Mouse (Mus musculus): ENCODE data around the gene Lim2.
A peak's percentile ranks its signal among the peaks of the same experiment; 100 is the strongest.

The Lim2 gene

DNA sequence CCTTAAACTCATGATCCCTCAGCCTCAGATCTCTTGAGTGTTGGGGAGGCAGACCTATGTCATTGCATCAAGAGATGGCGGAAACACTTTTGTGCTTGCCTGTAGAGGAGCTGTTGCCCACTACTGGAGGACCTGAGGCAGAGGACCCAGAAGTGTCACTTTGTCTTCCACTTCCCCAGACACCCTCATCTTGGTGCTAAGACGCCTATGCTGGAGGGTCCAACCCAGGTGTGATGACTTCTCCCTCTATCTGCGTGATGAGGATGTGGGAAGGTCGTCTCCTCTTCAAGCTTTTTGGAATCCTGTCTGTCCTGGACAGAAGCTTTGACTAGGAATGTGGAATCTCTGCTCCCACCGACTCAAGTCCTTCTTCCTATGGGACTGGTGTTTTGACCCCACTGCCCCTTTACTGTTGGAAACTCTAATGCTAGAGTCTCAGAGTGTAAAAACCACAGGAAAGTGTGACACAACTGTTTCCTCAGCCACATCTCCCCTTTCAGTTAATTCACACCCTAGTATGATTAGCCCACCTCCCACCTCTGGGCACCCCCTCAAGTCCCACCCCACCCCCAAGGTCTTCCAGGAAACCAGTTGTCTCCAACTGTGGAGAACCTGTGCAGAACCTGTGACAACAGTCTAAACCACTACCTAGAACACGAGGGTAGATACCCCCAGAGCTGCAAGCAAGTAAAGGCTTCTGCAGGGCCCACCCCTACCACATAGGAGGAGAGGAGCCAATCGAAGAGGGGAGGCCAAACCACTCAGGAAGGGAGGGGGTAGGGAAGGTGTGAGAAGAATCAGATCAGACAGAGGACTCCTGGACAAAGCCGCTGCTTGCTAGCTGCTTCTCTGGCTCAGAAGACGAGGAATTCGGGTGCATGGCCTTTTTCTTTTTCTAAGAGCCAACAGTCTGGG lies 9.1 kb downstream of the Lim2 start, which contains the start of gene Nkg7:
Nkg7 (plus strand) TSS at position 733 of the 915 bp plus-strand sequence.
- no peak for DNase-seq (ENCODE audit: low read depth, low spot score)
- no peaks in the 10 kb centered on the region for H3K27me3 ChIP-seq (ENCODE audit: control insufficient read depth, insufficient read depth, low read length, poor library complexity, severe bottlenecking)

DNA sequence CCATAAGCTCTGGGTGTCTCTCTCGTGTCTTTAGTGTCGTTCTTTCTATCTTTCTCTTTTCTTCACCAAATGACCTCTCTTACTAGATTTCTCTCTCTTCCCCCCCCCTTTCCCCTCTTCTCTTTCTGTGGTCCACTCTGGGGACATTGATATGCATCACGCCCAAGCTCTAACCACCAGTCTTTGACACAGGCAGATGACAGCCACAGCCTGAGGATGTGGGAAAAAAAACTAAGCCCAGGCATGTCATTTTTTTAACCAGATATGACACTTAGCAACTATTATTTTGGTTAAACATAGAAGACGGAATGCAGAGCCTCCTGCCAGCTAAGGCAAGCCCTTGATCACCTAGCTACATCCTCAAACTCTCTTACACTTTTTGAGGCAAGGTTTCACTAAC lies 11.1 kb downstream of the Lim2 start:
- no peak for DNase-seq (ENCODE audit: low read depth, low spot score)
- Histone ChIP-seq H3K27me3 (ENCODE audit: control insufficient read depth, insufficient read depth, low read length, poor library complexity, severe bottlenecking) (no peaks in the 10 kb centered on the region), H3K36me3 (ENCODE audit: control insufficient read depth, insufficient read depth, low read length, poor library complexity, severe bottlenecking) (no peaks in the 10 kb centered on the region)

More for the DNA sequence above, 9.1 kb downstream of the Lim2 start, which contains the start of gene Nkg7:
- no peaks in the 10 kb centered on the region for H3K36me3 ChIP-seq (ENCODE audit: control insufficient read depth, insufficient read depth, low read length, poor library complexity, severe bottlenecking)

DNA sequence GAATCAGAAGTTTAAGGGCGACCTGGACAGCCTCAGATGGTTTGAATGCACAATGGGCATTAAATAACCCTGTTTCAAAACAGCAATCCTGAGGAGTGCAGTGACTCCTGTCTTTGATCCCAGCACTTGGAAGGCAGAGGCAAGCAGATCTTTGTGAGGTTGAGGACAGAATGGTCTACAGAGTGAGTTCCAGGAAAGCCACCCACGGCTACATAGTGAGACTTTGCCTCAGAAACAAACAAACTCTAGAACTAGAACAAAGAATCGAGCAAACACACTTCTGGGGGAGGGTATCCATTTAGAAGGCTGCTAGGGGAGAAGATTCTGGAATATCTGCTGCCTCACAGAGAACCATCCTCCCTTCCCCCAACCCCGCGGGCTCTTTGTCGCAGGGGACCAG lies 13.0 kb downstream of the Lim2 start, which contains the start of gene Cldnd2:
Cldnd2 (plus strand) TSS at position 301 of the 400 bp plus-strand sequence.
- Histone ChIP-seq H3K36me3 (ENCODE audit: control insufficient read depth, insufficient read depth, low read length, poor library complexity, severe bottlenecking) (no peaks in the 10 kb centered on the region), H3K27me3 (ENCODE audit: control insufficient read depth, insufficient read depth, low read length, poor library complexity, severe bottlenecking) (no peaks in the 10 kb centered on the region)
- DNase-seq (ENCODE audit: low read depth, low spot score), result no peak

DNA sequence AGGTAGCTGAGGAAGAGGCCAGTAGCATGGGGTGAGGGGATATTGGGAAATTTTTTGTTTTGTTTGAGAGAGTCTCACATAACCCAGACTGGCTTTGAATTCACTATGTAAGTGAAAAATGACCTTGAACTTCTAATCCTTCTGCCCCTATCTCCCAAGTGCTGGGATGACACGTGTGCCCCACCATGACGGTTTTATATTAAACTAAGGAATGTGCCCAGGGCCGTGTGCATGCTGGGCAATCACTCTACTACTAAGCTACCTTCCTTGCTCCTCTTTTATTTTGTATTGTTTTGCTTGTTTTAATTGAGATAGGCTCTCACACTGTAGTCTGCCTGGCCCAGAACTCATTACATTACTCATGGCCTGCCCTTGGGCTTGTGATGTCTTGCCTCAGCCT lies 13.6 kb downstream of the Lim2 start:
- no peak for DNase-seq (ENCODE audit: low read depth, low spot score)
- Histone ChIP-seq H3K27me3 (ENCODE audit: control insufficient read depth, insufficient read depth, low read length, poor library complexity, severe bottlenecking) (no peaks in the 10 kb centered on the region), H3K36me3 (ENCODE audit: control insufficient read depth, insufficient read depth, low read length, poor library complexity, severe bottlenecking) (no peaks in the 10 kb centered on the region)

DNA sequence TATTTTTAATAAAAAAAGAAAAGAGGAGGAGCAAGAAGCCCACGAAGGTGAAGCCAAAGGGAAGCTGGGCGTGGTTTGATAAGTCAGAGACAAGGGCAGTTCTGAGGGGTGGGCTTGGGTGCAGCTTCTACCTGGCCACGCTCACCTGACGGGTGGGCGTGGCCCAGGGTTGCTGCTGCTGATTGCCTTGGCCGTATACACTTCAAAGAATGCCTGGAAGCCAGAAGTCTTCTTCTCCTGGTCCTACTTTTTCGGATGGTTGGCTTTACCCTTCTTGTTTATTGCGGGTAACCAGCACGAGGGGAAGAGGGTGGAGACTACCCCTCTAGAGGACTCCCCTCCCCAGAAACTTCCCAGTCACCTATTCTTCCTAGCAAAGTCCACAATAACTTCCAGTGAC lies 15.2 kb downstream of the Lim2 start:
- DNase-seq (ENCODE audit: low read depth, low spot score), result no peak
- Histone ChIP-seq H3K36me3 (ENCODE audit: control insufficient read depth, insufficient read depth, low read length, poor library complexity, severe bottlenecking) (no peaks in the 10 kb centered on the region), H3K27me3 (ENCODE audit: control insufficient read depth, insufficient read depth, low read length, poor library complexity, severe bottlenecking) (no peaks in the 10 kb centered on the region)

DNA sequence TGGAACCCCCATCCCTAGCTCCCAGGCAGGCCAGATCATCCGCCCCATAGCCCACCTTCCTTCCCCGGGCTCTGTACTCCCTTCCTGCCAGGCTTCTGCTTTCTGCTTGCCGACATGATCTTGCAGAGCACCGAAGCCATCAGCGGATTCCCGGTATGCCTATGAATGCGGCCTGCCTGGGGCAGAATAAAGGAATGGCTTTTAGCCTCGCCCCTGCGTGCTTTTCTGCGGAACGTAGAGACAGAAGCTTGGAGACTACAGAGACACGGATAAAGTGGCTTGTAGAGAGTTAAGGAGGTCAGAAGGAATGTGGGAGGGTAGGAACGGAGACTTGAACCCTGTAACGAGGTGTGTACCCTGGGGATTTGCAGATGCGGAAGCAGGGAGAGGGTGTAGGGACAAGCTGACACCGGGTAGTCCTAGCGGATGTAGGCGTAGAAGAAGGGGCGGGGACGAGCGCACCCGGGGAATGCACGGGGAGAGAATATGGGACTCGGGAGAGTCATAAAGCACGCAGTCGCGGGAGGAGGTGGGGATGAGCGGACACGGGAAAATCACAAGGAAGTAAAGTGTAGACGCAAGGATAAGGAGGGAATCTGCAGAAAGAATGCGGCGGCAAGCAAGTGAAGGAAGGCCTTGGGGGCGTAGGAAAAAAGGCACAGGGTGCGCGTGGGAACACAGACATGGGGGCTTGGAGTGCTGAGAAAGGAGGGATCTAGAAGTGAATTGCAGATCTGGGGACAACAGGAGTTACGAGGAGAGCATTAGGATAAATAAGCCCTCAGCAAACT lies 15.9 kb downstream of the Lim2 start:
- peak; percentile 72 for DNase-seq (ENCODE audit: low read depth, low spot score)
- no peaks in the 10 kb centered on the region for H3K36me3 ChIP-seq (ENCODE audit: control insufficient read depth, insufficient read depth, low read length, poor library complexity, severe bottlenecking)
- no peaks in the 10 kb centered on the region for H3K27me3 ChIP-seq (ENCODE audit: control insufficient read depth, insufficient read depth, low read length, poor library complexity, severe bottlenecking)

DNA sequence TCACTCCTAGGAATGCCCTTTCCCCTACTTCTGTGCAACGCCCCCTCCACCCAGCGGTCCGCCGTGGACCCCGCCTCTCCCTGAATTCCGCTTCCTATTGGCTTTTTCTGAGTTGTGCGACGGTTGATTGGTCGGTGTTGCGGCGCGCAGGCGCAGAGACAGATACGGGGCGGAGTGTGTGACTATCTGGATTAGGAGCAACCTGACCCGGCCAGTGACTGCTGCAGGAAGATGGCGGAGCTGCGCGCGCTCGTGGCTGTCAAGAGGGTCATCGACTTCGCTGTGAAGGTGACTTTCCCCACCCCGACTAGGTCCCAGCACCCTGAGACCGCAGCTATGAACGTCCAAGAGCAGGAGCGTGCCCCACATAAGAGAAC lies 16.4 kb downstream of the Lim2 start, which contains the start of the genes Etfb and Gm45233:
Etfb (plus strand) TSS at position 167 of the 377 bp plus-strand sequence.
Gm45233 (plus strand) TSS at position 212 of the 377 bp plus-strand sequence.
- DNase-seq (ENCODE audit: low read depth, low spot score), result peak; percentile 94
- no peaks in the 10 kb centered on the region for H3K27me3 ChIP-seq (ENCODE audit: control insufficient read depth, insufficient read depth, low read length, poor library complexity, severe bottlenecking)

DNA sequence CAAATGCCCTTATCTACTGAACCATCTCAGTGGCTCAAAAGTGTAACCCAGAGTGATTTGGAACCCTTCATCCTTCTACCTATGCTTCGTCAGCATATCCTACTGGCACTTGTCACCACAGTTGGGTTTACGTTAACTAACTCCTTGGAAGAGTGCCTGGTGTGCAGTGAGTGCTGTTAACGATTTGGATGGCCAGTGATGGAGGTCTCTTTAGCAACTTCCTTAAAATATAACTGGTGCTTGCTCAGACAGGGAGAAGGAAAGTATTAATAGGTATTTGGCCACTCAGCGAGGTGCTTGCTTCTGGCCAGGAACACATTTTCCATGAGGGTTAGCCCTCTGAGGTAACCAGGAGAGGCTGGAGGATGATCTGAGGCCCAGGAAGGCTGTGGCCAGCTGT lies 20.3 kb downstream of the Lim2 start:
- DNase-seq (ENCODE audit: low read depth, low spot score), result no peak
- no peaks in the 10 kb centered on the region for H3K27me3 ChIP-seq (ENCODE audit: control insufficient read depth, insufficient read depth, low read length, poor library complexity, severe bottlenecking)
- no peaks in the 10 kb centered on the region for H3K36me3 ChIP-seq (ENCODE audit: control insufficient read depth, insufficient read depth, low read length, poor library complexity, severe bottlenecking)

More for the DNA sequence above, 16.4 kb downstream of the Lim2 start, which contains the start of the genes Etfb and Gm45233:
- H3K36me3 ChIP-seq (ENCODE audit: control insufficient read depth, insufficient read depth, low read length, poor library complexity, severe bottlenecking), result no peaks in the 10 kb centered on the region

DNA sequence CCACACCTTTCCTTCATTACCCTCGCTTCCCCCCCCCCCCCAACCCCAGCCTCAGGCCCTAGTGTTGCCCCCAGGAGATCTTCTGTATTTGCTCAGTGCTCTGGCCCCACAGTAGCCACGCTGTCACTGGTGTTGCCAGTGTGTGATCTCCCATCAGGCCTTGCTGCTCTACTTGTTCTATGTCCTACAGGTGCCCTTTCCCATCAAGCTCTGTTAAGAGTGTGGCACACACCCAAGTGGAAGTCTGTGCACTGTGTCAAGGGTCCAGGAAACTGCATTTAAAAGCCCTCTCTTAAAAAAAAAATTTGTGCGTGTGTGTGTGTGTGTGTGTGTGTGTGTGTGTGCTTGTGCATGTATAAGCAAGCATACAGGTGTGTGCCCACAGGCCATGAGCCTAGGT lies 20.8 kb downstream of the Lim2 start:
- H3K36me3 ChIP-seq (ENCODE audit: control insufficient read depth, insufficient read depth, low read length, poor library complexity, severe bottlenecking), result no peaks in the 10 kb centered on the region; the same call in 1 of the 2 replicates

DNA sequence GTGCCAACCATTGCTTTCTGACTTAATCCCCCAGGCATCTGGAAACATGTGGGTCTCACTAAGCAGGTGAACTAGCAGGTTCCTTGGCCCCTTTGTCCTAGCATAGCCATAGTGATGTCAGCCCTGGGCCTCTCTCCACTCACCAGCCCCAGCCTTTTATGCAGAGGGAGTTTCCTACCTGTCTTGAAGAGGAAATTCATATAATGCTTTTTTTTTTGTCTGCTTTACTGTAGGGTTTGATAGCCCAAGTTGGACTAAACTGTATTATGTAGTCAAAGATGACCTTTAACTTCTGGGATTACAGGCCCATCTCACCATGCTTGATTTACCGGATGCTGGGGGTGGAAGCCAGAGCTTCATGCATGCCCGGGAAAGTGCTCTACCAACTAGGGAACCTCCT lies 22.3 kb downstream of the Lim2 start:
- Histone ChIP-seq H3K36me3 (ENCODE audit: control insufficient read depth, insufficient read depth, low read length, poor library complexity, severe bottlenecking) (peaks cover 2% of the 10 kb centered on the region), H3K27me3 (ENCODE audit: control insufficient read depth, insufficient read depth, low read length, poor library complexity, severe bottlenecking) (no peaks in the 10 kb centered on the region)
- no peak for DNase-seq (ENCODE audit: low read depth, low spot score)

More for the DNA sequence above, 20.8 kb downstream of the Lim2 start:
- DNase-seq (ENCODE audit: low read depth, low spot score), result no peak
- no peaks in the 10 kb centered on the region for H3K27me3 ChIP-seq (ENCODE audit: control insufficient read depth, insufficient read depth, low read length, poor library complexity, severe bottlenecking)

DNA sequence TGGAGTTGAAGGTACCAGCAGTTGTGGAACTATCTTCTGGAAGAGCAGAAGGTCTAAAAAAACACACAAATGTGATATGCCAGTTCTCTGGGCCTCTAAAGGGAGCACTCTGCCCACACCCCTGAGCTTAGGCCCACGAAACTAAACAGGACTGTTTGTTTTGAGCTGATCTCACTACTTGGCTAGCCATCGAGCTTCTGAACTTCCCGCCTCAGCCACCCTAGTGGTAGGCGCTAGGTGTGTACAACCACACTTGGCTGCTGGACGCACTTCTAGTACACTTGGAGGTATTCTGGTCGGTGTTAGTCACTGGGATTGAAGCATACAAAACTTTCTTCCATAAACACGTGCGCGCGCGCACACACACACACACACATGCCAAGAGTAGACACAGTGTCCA lies 24.3 kb downstream of the Lim2 start:
- Histone ChIP-seq H3K27me3 (ENCODE audit: control insufficient read depth, insufficient read depth, low read length, poor library complexity, severe bottlenecking) (no peaks in the 10 kb centered on the region), H3K36me3 (ENCODE audit: control insufficient read depth, insufficient read depth, low read length, poor library complexity, severe bottlenecking) (peaks cover 2% of the 10 kb centered on the region)
- no peak for DNase-seq (ENCODE audit: low read depth, low spot score)

DNA sequence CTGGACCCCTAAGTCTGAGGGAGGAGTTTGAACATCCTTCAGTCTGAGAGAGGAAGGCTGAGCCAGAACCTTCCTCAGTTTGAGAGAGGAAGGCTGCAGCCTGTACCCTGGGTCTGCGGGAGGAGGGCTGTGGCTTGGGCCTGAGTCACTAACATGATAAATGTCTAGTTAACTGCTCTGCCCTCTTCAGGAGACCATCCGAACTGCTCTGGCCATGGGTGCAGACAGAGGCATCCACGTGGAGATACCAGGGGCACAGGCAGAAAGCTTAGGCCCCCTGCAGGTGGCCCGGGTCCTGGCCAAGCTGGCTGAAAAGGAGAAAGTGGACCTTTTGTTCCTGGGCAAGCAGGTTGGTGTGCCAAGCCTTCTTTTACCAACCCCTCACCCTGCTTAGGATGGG lies 25.1 kb downstream of the Lim2 start:
- Histone ChIP-seq H3K36me3 (ENCODE audit: control insufficient read depth, insufficient read depth, low read length, poor library complexity, severe bottlenecking) (peaks cover 2% of the 10 kb centered on the region), H3K27me3 (ENCODE audit: control insufficient read depth, insufficient read depth, low read length, poor library complexity, severe bottlenecking) (no peaks in the 10 kb centered on the region)
- DNase-seq (ENCODE audit: low read depth, low spot score), result peak; percentile 77

DNA sequence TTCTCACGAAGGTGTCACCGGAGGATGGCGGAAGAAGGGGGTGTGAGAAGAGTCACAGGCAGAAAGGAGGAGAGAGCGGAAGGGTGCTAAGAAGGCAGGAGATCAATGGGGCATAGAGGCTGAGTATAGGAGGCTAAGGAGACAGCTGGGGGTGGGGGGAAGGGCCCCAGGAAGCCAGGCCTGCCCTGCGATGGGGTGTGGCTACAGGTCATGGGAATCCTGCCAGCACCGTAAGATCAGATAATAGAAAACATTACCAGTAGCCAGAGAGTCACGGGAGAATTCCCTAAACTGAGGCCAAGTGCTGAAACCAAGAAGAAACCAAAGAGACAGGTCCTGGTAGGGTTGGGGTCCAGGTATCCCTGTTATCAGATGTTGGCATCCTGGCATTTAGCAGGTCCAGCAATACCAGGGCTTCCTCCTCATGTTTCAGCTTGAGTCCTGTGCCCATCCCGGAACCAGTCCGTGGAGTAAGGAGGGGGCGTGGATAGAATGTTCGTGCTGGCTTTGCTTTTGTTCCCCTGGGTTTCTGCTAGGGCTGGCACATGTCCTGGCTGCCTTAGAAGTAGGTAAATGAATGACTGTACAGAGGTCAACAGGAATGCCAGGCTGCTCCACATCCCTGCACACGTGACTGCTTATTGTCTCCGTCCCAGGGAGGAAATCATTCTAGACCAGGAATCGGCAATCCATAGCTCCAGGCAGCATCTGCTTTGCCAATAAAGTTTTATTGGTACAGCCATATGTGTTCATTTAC lies 26.3 kb downstream of the Lim2 start:
- Histone ChIP-seq H3K27me3 (ENCODE audit: control insufficient read depth, insufficient read depth, low read length, poor library complexity, severe bottlenecking) (no peaks in the 10 kb centered on the region), H3K36me3 (ENCODE audit: control insufficient read depth, insufficient read depth, low read length, poor library complexity, severe bottlenecking) (peaks cover 2% of the 10 kb centered on the region)
- no peak for DNase-seq (ENCODE audit: low read depth, low spot score)

DNA sequence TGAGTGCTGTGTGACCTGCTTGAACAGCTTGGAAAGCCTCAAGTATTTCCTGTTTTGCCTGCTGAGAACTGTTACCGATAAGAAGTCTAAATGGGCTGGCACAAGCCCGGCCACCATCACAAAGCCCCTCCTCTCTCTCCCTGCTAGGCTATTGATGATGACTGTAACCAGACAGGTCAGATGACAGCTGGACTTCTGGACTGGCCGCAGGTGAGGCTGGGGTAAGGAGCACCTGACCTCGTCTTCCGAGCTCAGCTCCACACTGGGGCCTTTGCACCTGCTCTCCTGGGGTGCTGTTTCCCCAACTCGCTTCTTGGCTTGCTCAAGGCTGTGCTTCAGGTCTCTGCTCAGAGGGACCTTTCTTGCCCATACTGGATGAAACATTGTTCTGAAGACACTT lies 26.9 kb downstream of the Lim2 start:
- Histone ChIP-seq H3K36me3 (ENCODE audit: control insufficient read depth, insufficient read depth, low read length, poor library complexity, severe bottlenecking) (peaks cover 2% of the 10 kb centered on the region), H3K27me3 (ENCODE audit: control insufficient read depth, insufficient read depth, low read length, poor library complexity, severe bottlenecking) (no peaks in the 10 kb centered on the region)
- DNase-seq (ENCODE audit: low read depth, low spot score), result no peak

All from splenic B cell, adult 2 months (primary cell).